Mouse (Mus musculus): ENCODE results near the gene Tnxb.
A peak's percentile ranks its signal among the peaks of the same experiment; 100 is the strongest.

Gene Tnxb

DNA sequence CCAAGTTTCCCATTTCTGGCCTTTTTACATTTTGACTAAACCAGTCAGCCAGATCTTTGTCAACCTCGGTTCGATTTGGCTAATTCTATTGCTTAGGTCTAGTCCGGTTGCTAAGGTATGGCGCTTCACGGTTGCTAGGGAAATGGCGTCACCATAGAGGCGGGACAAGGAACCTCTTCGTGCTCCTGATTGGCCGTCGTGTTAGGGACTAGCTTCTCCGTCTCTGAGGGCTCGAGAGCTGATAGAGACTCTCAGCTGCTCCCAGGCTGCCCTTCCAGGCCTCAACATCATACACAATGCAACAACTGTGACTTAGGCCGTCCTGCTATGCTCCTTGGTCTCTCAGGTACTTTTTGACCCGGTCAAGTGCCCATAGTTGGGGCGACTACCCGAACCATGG lies 25.7 kb upstream of the Tnxb start, which contains the start of gene Fkbpl:
Gene Fkbpl, plus strand, starts transcription at position 157 of the 400 bp plus-strand sequence.
- DNase-seq: peak; percentile 97

DNA sequence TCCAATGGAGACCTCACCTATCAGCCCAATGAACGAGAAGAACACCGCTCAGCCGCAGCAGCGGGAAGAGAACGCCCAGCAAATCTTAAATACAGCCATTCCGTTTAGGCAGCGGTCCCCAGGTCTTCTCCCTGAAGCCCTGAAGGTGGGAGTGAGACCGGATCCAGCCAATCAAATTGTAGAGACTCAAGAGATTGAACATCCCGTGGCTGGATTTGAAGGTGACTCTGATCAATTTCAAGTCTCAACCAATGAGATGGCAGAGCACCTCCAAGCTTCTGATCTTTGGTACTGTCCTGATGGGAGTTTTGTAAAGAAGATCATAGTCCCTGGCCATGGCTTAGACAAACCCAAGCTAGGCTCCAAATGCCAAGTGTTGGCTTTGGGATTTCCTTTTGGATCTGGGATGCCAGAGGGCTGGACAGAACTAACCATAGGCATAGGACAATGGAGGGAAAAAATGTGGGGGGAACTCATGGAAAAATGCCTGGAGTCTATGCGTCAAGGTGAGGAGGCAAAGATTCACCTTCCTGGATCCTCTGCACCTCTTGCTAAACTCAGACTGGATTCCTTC lies 25.0 kb upstream of the Tnxb start:
- no peak for DNase-seq

DNA sequence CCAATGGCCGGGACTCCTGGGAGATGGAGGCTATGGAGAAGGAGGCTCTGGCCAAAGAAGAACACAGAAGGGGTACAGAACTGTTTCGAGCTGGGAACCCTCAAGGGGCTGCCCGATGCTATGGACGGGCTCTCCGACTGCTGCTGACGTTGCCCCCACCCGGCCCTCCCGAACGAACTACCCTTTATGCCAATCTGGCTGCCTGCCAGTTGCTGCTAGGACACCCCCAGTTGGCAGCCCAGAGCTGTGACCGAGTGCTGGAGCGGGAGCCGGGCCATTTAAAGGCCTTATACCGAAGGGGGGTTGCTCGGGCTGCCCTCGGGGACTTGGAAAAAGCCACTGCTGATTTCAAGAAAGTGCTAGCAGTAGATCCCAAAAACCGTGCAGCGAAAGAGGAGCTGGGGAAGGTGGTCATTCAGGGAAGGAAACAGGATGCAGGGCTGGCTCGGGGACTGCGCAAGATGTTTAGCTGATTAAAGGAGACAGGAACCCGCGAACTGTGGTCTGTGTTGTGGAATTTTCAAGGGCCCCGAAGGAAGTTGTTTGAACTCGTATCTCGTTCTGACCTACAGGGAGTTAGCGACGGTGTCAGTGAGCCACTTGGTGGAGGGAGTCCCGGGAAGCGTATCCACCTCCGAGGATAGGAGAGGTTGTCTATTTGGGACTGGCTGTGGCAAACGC lies 24.4 kb upstream of the Tnxb start:
- no peak for DNase-seq

DNA sequence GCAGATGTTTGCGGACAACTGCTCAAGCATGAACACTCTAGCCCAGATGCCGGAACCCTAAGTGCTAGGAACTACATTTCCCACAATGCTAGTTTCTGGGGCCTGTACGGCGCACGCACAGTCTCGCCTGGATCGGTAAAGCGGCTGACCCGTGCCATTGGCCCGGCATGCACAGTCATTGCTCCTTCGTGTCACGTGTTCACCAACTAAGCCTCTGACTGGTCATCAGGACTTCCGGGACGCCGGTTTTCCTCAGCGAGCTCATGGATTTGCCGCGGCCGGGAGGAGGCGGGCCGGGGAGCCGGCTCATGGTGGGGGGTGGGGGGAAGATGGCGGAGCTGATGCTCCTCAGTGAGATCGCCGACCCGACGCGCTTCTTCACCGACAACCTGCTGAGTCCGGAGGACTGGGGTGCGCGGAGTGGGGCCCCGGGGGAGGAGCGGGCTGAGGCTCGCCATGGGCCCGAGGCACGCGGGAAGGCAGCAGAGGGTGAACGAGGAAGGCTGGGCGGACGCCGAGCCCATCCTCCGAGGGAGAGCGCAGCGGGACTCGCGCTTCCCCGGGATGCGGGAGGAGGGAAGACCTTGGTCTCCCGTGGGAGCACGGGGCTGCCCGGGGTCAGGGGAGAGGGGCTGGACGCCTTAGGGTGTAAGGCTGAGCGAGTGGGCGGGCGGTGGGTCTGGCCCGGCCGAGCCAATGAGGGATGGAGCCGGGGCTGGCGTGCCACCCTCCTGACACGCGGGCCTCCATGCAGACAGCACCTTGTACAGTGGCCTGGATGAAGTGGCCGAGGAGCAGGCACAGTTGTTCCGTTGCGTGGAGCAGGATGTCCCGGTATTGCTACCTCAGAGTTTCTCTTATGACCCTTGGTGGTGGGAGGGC lies 23.2 kb upstream of the Tnxb start, which contains the start of gene Atf6b:
Gene Atf6b, plus strand, starts transcription at position 241 of the 882 bp plus-strand sequence.
- peak; percentile 99 for DNase-seq

DNA sequence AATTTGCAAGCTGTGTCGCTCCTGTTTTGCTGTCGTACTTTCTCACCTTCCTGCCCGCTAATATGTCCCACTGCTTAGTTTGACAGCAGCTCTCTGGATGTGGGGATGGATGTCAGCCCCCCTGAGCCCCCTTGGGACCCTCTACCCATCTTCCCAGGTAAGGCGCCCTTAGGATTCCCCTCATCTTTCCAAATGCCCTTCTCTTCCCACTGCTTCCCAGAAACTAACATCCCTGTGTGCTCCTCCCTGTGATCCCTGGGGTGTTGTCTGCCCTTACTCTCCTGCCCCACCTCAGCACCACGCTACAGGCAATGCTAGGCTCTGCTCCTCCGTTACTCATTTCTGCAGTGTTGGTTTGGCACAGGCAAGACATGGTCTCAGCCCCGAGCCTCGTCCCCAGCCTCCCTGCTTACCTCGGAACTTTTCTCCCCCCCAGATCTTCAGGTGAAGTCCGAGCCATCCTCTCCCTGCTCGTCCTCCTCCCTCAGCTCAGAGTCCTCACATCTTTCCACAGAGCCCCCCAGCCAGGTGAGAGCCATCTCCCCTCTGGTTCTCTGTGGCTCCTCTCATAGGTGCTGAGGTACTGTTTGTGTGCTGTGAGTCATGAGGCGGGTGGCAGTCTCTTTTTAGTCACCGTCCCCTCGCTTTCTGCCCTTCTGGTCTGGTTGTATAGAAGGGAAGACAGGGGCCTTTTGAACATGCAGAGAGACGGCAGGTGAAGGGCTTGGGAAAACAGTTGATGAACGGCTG lies 22.0 kb upstream of the Tnxb start:
- no peak for DNase-seq

DNA sequence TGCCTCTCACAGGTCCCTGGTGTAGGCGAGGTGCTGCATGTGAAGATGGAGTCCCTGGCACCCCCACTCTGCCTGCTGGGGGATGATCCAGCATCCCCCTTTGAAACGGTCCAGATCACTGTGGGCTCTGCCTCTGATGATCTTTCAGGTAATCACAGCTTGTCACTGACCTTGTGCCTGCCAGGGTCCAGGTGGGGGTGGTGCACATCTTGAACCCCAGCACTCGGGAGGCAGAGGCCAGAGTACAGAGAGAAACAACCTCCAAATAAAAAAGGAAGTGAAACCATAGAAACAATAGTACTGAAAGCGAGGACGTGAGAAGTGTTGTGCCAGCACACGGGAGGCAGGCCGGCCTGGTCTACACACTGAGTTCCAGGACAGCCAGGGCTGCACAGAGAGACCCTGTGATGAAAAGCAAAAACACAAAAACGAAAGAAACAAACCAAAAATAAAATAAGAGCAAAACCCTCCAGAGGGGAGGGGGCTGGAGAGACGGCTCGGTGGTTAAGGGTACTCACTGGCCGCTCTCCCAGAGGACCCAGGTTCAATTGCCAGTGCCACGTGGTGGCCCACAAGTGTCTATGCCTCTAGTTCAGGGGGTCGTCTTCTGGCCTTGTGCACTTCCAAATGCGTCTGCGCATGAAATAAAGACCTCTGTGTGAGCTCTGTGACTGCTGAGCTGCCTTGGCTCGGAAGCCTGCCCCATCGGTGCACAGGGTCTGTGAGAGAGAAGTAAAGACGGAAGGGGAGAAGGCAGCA lies 21.1 kb upstream of the Tnxb start:
- no peak for DNase-seq

DNA sequence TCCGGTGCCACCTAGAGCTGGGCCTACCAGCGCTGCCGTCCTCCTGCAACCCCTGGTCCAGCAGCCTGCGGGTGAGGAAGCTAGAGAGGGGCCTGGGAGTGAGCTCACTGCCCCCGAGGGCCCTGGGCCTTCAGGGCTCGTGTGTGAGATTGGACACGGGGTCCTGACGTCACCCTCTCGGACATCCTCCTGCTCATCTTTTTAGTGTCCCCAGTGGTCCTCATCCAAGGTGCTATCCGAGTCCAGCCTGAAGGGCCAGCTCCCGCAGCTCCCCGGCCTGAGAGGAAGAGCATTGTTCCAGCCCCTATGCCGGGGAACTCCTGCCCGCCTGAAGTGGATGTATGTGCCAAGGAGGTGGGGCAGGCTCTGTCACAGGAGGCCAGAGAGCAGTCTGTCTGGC lies 19.6 kb upstream of the Tnxb start:
- no peak for DNase-seq

DNA sequence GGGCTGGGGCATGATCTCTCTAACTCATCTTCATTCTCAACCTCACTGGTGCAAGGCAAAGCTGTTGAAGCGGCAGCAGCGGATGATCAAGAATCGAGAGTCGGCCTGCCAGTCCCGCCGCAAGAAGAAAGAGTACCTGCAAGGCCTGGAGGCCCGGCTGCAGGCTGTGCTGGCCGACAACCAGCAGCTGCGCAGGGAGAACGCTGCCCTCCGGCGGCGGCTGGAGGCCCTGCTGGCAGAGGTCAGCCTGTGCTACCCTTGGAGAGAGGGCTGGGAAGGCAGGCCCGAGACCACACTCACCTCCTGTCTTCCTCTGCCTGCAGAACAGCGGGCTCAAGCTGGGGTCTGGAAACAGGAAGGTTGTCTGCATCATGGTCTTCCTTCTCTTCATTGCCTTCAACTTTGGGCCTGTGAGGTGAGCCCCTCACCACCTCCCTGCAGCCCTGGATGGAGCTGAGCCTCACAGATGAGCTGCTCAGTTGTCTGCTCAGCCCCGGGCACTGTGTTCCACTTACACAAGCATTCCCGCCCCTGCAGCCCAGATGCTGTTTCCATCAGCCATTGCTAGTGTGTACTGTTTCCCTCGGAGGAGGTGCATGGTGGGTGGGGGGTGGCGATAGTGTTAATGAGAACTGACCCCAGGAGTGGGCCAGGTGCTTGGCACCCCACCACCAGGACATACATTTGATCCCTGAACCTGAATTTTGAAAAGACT lies 18.7 kb upstream of the Tnxb start:
- DNase-seq: no peak

DNA sequence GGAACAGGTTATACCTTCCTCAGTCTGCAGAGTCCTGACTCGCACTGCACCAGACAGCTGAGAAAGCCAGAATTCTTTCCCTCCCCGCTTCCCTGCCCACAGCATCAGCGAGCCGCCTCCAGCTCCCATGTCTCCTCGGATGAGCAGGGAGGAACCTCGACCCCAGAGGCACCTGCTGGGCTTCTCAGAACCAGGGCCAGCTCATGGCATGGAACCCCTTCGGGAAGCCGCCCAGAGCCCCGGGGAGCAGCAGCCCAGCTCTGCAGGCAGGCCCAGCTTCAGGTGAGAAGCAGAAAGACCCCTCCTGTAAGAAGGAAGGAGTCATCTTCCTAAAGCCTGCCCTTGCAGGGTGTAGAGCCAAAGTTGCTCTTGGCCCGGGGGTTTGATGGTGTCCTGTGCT lies 17.8 kb upstream of the Tnxb start:
- no peak for DNase-seq

DNA sequence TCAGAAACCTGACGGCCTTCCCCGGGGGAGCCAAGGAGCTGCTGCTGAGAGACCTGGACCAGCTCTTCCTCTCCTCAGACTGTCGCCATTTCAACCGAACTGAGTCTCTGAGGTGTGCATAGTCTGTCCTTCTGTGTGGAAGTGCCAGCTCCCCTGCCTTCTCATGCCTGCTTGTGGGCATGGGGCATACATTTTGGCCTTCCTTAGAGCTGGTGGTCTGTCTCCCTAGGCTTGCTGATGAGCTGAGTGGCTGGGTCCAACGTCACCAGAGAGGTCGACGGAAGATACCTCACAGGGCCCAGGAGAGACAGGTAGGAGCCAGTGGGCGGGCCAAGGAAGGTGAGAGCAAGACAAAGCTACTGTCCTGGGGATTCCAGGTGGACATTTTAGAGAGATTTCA lies 17.4 kb upstream of the Tnxb start:
- DNase-seq: no peak

DNA sequence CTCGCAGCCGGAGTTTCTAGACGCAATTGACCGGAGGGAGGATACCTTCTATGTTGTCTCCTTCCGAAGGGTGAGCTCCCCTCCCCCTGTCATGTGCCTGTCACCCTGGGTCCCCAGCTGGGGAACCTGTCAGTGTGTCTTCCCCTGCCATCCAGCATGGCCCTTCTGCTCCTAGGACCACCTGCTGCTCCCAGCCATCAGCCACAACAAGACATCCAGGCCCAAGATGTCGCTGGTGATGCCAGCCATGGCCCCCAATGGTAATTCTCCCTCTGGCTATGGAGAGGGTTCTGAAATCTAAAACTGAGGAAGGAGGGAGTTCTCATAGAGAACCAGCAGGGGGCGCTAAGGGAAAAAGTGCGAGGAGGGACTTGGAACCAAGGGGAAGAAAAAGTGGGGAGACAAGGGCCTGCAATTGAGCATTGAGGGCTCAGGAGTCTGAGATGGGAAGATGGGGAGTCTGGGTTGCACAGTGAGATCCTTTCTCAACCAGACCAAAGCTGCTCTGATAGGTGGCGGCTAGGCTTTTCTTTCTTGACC lies 16.5 kb upstream of the Tnxb start:
- DNase-seq: no peak

DNA sequence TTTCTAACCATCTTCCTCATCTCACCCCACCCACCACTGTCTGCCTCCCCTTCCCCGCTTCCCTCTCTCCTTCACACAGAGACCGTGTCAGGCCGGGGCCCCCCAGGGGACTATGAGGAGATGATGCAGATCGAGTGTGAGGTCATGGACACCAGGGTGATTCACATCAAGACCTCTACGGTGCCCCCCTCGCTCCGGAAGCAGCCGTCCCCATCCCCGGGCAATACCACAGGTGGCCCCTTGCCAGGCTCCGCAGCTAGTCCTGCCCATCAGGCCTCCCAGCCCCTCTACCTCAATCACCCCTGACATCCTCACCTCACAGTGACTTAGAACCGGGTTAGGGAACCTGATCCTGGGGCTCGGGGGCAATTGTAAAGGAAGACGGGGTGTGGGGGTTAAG lies 15.9 kb upstream of the Tnxb start:
- DNase-seq: no peak

DNA sequence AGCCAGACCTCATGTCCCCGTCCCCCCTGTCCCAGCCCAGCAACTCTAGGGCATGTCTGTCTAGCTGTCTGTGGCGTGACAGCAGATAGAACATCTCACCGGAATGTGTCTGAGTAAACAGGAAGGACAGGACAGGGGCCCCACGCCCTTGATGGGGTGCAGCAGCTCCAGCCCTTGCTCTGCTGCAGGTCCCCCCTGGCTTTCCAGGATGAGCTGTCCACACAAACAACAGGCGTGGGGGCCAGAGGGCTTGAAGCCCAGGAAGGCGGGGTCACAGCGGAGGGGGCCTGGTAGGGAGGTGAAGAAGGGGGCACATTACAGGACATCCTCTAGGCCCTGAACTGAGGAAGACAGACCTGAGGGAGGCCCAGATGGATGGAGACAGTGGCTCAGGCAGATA lies 15.2 kb upstream of the Tnxb start:
- no peak for DNase-seq

DNA sequence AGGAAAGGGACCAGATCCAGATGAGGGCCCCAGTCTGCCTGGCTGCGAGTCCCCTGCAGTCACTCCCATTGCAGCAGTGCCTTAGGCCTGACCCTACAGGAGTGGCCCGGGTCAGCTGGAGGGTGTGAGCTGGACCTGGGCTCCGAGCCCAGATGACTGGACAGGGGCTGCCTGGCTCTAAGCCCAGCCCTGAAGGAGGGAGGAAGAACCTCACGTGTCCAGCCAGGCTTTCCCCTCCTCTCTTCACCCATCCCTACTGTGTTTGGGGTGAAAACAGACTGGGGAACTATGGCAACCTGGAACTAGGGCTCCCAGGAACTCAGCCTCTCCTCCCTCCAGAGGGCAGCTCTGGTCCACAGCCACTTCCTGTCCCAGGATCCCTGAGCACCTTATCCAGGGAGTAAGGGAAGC lies 14.7 kb upstream of the Tnxb start:
- DNase-seq: peak; percentile 63

DNA sequence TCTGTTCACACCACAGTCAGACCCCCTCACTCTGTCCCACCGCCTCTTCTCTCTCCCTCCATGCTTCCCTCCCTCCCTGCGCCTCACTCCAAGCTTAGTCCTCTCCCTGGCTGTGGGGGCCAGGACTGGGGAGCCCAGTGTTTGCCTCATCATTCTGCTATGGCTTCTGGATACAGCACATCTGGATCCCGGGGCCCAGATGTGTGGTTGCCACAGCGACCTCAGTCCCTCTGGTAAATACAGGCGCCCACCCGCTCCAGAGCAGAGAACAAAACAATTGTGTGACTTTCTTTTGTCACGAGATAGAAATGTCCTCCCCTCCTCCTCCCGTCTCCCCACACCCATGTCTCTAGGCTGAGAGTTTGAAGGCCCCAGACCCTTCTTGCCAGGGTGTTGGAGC lies 13.7 kb upstream of the Tnxb start:
- no peak for DNase-seq

DNA sequence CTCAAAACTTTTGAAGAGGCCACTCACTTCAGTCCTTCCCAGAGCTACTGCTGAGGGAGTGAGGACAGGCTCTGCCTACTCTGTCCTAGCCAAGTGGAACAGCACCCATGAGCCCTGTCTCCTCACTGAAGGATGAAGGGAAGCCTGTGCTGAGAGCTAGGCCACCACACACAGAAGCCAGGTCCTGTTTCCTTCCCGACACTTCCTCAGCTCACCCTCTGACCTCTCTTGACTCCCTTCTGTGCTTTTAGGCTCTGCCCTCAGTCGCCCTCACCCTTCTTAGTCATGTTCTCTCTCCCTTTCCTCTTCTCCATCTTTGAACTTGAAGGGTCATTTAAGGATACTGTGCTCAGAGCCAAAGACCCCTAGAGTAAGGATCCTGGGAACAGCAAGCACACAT lies 13.1 kb upstream of the Tnxb start:
- DNase-seq: no peak

DNA sequence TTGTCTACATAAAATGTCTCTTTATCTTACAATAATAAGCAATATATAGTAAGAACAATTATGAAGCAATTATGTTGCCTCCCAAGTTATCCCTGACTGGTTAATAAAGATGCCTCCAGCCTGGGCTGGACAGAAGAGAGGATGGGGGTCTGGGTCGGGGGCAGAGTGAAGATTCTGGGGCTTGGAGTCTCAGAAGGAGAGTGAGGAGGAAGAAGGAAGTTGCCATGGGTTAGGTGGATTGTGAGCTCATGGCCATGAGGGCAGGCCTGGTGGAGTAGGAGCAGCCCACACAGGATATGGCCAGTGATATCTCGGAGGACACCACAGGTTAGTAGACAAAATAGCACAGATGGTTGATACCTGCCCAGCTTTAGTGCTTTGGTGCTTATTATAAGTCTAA lies 12.2 kb upstream of the Tnxb start:
- DNase-seq: no peak

DNA sequence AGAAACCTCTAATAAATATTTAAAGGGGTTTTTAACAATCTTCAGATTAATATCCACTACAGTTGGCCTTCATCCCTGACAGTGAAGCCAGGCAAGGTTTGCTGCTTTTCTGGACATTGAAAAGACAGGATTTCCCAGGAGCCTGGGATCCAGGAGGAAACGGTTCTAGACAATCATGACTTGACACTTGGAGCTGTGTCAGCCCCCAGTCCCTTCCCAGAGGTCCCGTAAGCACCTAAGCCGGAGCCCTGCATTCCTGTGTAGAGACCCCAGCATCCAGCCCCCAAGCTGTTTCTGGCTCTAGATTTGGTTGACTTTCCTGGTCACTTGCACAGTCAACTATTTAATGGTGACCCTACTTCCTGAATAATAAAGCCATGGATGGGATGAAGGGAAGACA lies 11.7 kb upstream of the Tnxb start:
- DNase-seq: no peak

DNA sequence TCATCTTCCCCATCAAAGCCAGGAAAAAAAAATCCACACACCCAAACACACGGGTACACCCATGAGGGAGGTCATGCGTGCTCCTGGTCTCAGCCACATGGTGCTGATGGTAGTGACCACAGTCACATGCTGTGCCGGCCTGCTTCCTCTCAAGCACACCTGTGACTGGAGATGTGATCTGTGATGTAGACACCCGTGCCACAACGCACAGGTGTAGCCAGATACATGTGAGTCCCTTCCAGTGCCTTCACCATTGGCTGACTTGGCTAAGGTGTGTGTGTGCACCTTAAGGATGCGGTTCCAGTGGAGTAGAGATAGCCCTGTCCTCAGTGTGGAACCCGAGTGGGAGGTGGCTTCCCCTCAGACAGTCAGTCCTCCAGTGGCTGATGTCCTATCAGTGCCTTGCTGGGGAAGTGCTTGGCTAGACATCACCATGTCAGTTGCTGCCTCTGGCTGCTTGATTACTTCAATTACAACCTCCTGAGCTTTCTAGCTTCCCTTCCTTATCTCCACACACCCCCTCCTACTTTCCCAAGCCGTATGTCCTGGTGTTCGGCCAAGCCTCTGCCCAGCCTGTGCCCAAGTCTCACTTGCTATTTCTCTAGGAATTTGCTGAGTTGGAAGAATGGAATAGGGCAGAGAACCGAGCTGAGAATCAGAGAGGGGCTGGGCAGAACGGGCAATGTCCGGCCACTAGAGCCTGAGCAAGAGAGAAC lies 11.0 kb upstream of the Tnxb start:
- no peak for DNase-seq

DNA sequence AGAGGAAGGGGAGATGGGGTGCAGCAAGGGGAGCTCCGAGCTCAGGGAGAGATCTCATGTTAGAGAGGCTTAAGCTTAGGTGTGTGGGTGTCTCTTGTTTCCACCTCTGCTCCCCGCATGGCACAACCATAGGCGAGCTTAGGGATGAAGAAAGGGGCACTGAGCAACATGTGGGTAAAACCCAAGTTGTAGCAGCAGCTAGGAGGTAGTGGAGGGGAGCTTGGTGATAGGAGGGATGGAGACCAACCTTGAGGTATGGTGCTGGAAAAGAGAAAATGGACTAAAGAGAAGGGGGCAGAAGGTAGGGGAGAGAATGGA lies 10.5 kb upstream of the Tnxb start:
- DNase-seq: no peak

DNA sequence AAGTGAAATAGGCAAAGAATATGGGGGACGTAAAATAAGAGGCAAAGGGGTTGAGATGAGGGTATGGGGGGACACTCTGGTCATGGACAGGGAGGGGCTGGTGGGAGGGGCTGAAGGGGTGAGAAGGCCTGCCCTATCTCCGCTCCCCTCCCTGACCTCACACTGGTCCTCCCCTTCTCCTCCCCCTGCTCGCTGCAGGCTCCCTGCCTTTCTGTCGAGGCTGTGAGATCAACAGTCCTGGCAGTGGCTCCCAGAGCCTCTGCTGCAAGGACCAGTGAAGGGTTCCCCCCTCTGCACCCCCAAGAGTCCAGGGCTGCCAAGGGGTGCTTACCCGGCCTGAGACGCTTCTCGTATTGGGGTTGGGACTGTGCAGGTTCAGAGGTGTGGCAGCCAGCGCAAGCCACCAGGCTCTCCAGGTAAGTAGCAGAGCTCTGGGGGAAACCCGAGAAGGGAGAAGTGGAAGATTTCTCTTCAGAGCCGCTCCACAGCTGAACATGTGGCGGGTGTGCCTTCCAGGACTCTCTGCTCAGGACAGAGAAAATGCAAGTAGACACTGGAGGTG lies 10.0 kb upstream of the Tnxb start:
- no peak for DNase-seq
